Mouse (Mus musculus): ENCODE measurements around the gene Elob. TPM values are rescaled to one million over a fixed set of nuclear protein-coding genes. Genes with fewer than 3 reads are reported as not detected.
A peak's percentile ranks its signal among the peaks of the same experiment; 100 is the strongest.

Elob gene
- polyA plus RNA-seq, 1 experiment from 2014 or later, result 875 TPM

DNA sequence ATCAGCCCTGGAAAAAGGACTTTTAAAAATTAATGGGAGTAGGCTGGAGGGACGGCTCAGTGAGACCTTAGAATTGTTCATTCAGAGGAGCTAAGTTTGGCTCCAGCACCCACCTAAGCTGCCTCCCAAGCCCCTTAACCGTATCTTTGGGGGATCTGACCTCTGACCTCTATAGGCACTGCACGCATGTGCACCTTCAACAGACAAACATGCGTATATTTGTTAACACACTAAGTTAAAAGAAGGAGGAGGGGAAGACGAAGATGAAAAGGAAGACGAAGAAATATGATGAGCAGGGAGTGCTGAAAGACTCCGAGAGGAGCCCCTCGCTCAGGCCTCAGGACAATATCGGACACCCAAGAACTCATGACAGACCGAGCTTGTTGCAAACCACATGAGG lies 27.3 kb downstream of the Elob start:
- H3K9me3 ChIP-seq, result no peaks in the 10 kb centered on the region
- no peaks in the 10 kb centered on the region for H3K27me3 ChIP-seq (replicated peaks)
- H3K4me1 ChIP-seq, result peaks cover 25% of the 10 kb centered on the region
- no peak for ATAC-seq (ENCODE audit: extremely low read depth, insufficient number of reproducible peaks, low FRiP score, low TSS enrichment)
- WGBS, result 92% methylated on average over 10 of the region's 10 CpGs
- H3K27ac ChIP-seq (replicated peaks), result no peak overlapping the region
- H3K4me2 ChIP-seq, result no peak overlapping the region
- no peak overlapping the region for H3K9ac ChIP-seq
- no peak overlapping the region for H3K4me3 ChIP-seq
- H3K36me3 ChIP-seq, result 0 out of 2 replicates have a peak, but pooled peaks cover 3% of the 10 kb centered on the region

DNA sequence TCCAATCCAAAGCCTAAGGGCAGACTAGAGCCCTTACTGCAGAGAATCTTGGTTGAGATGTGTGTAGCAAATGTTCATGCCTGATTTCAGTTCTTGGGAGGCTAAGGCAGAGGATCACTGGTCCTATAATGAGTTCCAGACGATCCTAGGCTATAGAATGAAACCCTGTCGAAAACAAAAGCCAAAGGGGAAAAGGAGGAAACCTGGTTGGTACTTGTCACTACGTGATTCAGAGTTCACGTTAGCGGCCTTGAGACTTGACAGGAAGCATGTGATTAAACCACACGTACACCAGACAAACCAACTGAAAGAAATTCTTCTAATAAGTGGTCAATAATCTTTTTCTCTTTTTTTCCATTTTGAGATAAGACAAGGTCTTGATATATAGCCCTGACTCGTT lies 31.6 kb downstream of the Elob start:
- H3K9ac ChIP-seq, result no peak overlapping the region
- H3K9me3 ChIP-seq, result no peaks in the 10 kb centered on the region
- ATAC-seq (ENCODE audit: extremely low read depth, insufficient number of reproducible peaks, low FRiP score, low TSS enrichment), result no peak
- WGBS, result 57% methylated on average over 7 of the region's 7 CpGs
- no peaks in the 10 kb centered on the region for H3K27me3 ChIP-seq (replicated peaks)
- H3K36me3 ChIP-seq, result peaks cover 6% of the 10 kb centered on the region; the same call in 1 of the 2 replicates
- H3K4me1 ChIP-seq, result 0 out of 2 replicates have a peak, but pooled peaks cover 2% of the 10 kb centered on the region
- no peak overlapping the region for H3K4me2 ChIP-seq
- H3K4me3 ChIP-seq, result no peak overlapping the region
- H3K27ac ChIP-seq (replicated peaks), result no peak overlapping the region

DNA sequence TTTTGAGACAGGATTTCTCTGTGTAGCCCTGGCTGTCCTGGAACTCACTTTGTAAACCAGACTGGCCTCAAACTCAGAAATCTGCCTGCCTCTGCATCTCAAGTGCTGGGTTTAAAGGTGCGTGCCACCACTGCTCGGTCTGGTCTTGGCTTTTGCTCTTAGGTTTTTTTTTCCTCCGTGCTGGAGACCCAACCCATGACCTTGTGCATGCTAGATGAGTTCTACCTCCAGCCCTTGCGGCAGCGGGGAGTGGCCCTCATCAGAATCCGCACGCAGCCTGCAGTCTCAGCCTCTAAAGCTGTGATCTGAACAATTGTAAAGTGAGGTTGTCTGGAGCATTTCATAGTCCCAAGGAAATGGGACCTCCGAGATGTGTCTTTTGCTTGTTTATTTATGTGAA lies 33.6 kb downstream of the Elob start:
- 91% methylated on average over 8 of the region's 8 CpGs for WGBS
- Histone ChIP-seq H3K27ac (replicated peaks) (no peak overlapping the region), H3K4me1 (peaks cover 11% of the 10 kb centered on the region), H3K9me3 (no peaks in the 10 kb centered on the region), H3K9ac (no peak overlapping the region), H3K4me2 (no peak overlapping the region), H3K27me3 (replicated peaks) (no peaks in the 10 kb centered on the region), H3K4me3 (no peak overlapping the region), H3K36me3 (peaks cover 6% of the 10 kb centered on the region; the same call in 1 of the 2 replicates)
- no peak for ATAC-seq (ENCODE audit: extremely low read depth, insufficient number of reproducible peaks, low FRiP score, low TSS enrichment)

DNA sequence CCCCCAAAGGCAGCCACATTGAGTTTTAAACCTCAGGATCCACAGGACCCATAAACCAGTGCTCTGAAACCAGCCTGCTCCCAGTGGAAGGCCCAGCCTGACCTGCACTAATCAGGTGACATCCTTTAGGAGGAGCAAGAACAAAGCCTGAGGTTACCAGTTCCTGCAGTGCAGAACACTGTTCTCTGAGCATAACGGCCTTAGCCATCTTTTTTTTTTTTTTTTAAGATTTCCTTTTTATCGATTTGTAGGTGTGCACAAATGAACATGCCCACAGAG lies 37.9 kb downstream of the Elob start:
- peak overlapping the region; percentile 88 for H3K9ac ChIP-seq
- peak overlapping the region; percentile 90 for H3K27ac ChIP-seq (replicated peaks)
- H3K4me1 ChIP-seq, result peaks cover 25% of the 10 kb centered on the region
- H3K4me2 ChIP-seq, result peak overlapping the region; percentile 81
- no peak for ATAC-seq (ENCODE audit: extremely low read depth, insufficient number of reproducible peaks, low FRiP score, low TSS enrichment)
- no peaks in the 10 kb centered on the region for H3K9me3 ChIP-seq
- H3K4me3 ChIP-seq, result peak overlapping the region; percentile 60
- peaks cover 3% of the 10 kb centered on the region; the same call in 1 of the 2 replicates for H3K36me3 ChIP-seq
- no peaks in the 10 kb centered on the region for H3K27me3 ChIP-seq (replicated peaks)
- WGBS, result 63% methylated on average over 2 of the region's 2 CpGs

DNA sequence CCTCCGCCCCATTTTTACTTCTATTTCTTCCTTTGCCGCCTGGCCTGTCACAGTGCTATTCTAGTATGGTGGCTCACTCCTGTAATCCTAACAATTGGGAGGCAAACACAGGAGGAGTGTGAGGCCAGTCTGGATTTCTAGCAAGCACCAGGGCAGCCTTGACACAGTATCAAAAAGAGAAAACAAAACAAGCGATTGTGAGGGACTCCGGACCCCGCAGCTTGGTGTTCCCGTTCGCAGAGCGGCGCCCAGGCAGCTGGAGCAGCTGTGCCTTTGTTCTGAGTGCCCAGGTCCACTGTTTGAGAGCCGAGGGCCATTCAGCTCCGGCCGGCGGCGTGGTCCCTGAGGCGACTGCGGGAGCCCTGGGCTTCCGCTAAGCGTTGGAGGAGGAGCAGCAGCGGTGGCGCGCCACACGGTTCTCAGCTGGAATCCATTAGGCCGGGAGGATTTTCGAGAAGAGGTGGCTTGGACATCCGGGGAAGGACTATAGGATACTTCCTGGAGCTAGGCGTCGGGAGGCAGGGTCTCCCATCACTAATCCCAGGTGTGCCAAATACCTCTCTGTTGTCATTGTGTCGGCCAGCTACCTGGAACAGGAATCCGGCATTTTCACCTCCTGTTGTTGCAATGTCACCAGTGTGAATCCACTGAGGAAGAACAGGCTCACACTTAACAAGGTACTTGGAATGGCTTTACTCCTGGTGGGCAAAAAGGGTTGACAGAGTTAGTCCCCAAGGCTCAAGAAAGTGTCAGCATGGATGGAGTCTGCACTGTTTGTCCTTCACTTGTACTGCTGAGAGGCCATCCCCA lies 38.5 kb downstream of the Elob start, which contains the start of gene Srrm2:
Gene Srrm2, plus strand, starts transcription at position 264 of the 810 bp plus-strand sequence.
- 3% methylated on average over 29 of the region's 29 CpGs for WGBS
- no peaks in the 10 kb centered on the region for H3K27me3 ChIP-seq (replicated peaks)
- H3K27ac ChIP-seq (replicated peaks), result peak within 1 kb of the TSS; percentile 90
- H3K4me3 ChIP-seq, result peak within 1 kb of the TSS; percentile 60
- H3K4me2 ChIP-seq, result peak within 1 kb of the TSS; percentile 81
- peak; percentile 33; the same call in 1 of the 2 replicates for ATAC-seq (ENCODE audit: extremely low read depth, insufficient number of reproducible peaks, low FRiP score, low TSS enrichment)
- peaks cover 30% of the 10 kb centered on the region for H3K4me1 ChIP-seq
- H3K9me3 ChIP-seq, result no peaks in the 10 kb centered on the region
- H3K9ac ChIP-seq, result peak within 1 kb of the TSS; percentile 88
- peaks cover 3% of the 10 kb centered on the region; the same call in 1 of the 2 replicates for H3K36me3 ChIP-seq

DNA sequence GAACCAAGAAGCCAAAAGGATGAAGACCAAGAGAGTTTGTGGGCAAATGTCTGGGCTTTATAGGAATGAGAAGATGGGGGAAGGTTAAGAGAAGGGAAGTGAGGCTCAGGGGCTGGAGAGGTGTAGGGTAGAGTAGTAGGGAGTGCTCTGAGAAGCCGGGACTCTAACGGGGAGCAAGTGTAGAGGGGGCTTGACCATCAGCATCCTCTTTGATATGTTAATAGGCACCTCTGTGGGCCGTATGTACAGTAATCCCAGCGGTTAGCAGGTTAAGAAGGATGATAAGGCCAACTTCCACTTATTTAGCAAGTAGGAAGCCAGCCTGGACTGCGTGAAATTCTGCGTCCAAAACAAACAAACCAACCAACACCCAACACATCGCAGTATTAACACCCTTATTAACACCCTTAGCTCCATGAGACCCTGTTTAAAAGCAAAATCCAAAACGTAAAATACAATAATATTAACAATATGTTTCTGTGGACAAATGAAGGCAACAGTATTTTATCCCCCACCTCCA lies 39.1 kb downstream of the Elob start:
- peaks cover 3% of the 10 kb centered on the region; the same call in 1 of the 2 replicates for H3K36me3 ChIP-seq
- H3K4me1 ChIP-seq, result peaks cover 31% of the 10 kb centered on the region
- peak overlapping the region; percentile 90 for H3K27ac ChIP-seq (replicated peaks)
- WGBS, result 11% methylated on average over 8 of the region's 8 CpGs
- ATAC-seq (ENCODE audit: extremely low read depth, insufficient number of reproducible peaks, low FRiP score, low TSS enrichment), result no peak
- no peaks in the 10 kb centered on the region for H3K27me3 ChIP-seq (replicated peaks)
- H3K4me3 ChIP-seq, result peak overlapping the region; percentile 60
- peak overlapping the region; percentile 88 for H3K9ac ChIP-seq
- no peaks in the 10 kb centered on the region for H3K9me3 ChIP-seq
- H3K4me2 ChIP-seq, result peak overlapping the region; percentile 81

DNA sequence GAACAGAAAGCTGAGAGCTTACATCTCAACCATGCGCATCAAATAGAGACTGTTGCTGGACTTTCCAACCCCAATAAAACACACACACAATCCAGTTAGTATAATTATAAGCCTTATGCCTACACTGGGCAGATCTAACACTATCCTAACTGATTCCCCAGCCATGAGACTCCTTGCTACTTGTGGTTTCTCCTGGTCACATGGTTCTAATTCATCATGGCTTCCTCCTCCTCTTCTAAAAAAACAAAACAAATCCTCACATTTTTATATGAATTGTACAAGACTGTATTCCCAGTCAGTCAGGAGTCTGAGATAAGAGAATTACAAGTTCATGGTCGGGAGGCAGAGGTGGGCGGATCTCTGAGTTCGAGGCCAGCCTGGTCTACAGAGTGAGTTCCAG lies 40.0 kb downstream of the Elob start:
- WGBS, result 78% methylated on average over 4 of the region's 4 CpGs
- H3K4me3 ChIP-seq, result no peak overlapping the region
- no peak overlapping the region for H3K4me2 ChIP-seq
- H3K9ac ChIP-seq, result no peak overlapping the region
- H3K36me3 ChIP-seq, result peaks cover 3% of the 10 kb centered on the region; the same call in 1 of the 2 replicates
- no peak for ATAC-seq (ENCODE audit: extremely low read depth, insufficient number of reproducible peaks, low FRiP score, low TSS enrichment)
- H3K4me1 ChIP-seq, result peaks cover 31% of the 10 kb centered on the region
- no peaks in the 10 kb centered on the region for H3K9me3 ChIP-seq
- no peaks in the 10 kb centered on the region for H3K27me3 ChIP-seq (replicated peaks)
- H3K27ac ChIP-seq (replicated peaks), result no peak overlapping the region

DNA sequence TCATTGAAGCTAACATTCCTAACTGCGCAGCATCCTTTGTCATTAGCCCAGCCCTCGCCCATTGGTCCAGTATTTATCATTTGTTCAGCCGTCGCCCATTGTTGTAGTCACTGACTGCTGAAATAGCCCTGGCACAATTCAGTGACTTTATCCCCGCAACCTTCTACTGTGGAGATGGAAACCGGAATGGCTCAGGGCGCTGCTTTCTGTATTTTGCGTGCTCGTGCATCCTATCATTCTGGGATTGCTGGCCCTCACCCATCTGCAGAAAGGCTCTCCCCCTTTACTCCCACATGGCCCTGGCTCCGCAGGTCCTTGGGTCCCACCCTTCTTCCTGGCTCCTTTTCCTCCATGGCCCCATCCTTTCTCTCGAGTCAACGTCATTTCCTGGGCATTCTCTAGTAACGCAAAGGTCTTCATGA lies 42.4 kb downstream of the Elob start:
- H3K9ac ChIP-seq, result peak overlapping the region; percentile 85
- 18% methylated on average over 13 of the region's 13 CpGs for WGBS
- peak overlapping the region; percentile 65 for H3K4me3 ChIP-seq
- H3K4me2 ChIP-seq, result peak overlapping the region; percentile 93
- H3K27ac ChIP-seq (replicated peaks), result no peak overlapping the region
- H3K9me3 ChIP-seq, result no peaks in the 10 kb centered on the region
- no peaks in the 10 kb centered on the region for H3K36me3 ChIP-seq
- H3K4me1 ChIP-seq, result peaks cover 31% of the 10 kb centered on the region
- H3K27me3 ChIP-seq (replicated peaks), result no peaks in the 10 kb centered on the region
- ATAC-seq (ENCODE audit: extremely low read depth, insufficient number of reproducible peaks, low FRiP score, low TSS enrichment), result no peak

DNA sequence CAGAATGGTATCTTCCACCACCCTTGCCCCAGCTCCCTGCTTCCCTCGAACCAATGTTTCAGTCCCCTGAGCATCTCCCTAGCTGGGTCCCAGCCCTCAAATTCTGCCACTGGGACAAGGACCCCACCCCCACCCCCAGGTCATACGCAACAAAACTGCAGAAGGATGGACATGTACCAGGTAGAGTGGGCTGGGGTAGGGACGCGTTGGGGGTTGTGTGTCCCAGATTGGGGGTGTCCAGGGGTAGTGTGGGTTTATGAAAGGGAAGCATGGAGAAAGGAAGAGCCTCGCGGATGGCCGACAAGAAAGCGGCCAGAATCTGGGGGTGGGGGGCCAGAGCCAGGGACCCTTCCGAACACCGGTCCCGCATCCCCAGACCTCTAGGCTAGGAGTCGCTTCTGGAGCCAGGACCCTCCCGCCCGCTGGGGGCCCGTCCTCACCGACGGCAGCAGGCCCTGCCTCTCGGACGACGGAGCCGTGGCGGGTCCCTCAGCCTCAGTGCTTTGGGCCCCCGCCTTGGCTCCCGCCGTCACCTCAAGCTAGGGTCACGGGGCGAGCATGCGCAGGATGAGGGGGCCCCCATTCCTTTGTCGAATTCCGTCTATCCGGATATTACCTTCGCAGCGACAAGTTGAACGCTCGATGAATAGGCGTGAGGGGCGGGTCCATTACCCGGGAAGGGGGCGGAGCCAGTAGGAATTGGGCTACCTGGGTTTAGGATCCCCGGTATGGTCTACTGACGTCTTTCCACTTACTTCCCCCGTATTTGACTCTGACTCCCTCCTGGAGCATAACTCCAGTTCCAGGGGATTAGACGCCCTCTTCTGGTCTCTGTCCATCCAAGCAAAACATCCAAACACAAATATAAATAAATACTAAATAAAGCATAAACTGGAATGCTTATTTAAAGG lies 43.1 kb downstream of the Elob start, which contains the start of gene Flywch2:
Gene Flywch2, minus strand, starts transcription at position 521 of the 911 bp plus-strand sequence.
- ATAC-seq (ENCODE audit: extremely low read depth, insufficient number of reproducible peaks, low FRiP score, low TSS enrichment), result 0 out of 2 replicates have a peak, but pooled peaks have one; percentile 30
- Histone ChIP-seq H3K4me3 (peak within 1 kb of the TSS; percentile 65), H3K9me3 (no peaks in the 10 kb centered on the region), H3K27me3 (replicated peaks) (no peaks in the 10 kb centered on the region), H3K4me2 (peak within 1 kb of the TSS; percentile 93), H3K36me3 (no peaks in the 10 kb centered on the region), H3K27ac (replicated peaks) (no peak within 1 kb of the TSS), H3K9ac (peak within 1 kb of the TSS; percentile 85), H3K4me1 (peaks cover 25% of the 10 kb centered on the region)
- 2% methylated on average over 43 of the region's 43 CpGs for WGBS

DNA sequence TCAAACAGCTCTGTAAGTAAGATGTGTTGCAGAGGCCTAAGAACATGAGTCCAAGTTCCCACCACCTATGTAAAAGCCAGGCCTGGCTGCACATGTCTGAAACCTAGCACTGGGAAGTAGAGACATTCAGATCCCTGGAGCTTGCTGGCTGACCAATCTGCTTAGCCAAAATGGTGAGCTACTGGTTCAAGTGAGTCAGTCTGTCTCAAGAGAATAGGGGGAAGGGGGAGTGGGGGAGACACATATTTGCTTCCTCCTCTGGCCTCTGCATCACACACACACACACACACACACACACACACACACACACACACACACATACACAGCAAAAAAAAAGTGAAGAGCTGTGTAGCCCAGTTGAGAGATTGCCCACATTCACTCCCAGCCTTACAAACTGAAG lies 45.6 kb downstream of the Elob start:
- peaks cover 11% of the 10 kb centered on the region for H3K4me1 ChIP-seq
- no peaks in the 10 kb centered on the region for H3K27me3 ChIP-seq (replicated peaks)
- H3K9ac ChIP-seq, result no peak overlapping the region
- no peak overlapping the region for H3K4me3 ChIP-seq
- ATAC-seq (ENCODE audit: extremely low read depth, insufficient number of reproducible peaks, low FRiP score, low TSS enrichment), result no peak
- H3K36me3 ChIP-seq, result no peaks in the 10 kb centered on the region
- no peak overlapping the region for H3K4me2 ChIP-seq
- H3K27ac ChIP-seq (replicated peaks), result no peak overlapping the region
- H3K9me3 ChIP-seq, result no peaks in the 10 kb centered on the region

DNA sequence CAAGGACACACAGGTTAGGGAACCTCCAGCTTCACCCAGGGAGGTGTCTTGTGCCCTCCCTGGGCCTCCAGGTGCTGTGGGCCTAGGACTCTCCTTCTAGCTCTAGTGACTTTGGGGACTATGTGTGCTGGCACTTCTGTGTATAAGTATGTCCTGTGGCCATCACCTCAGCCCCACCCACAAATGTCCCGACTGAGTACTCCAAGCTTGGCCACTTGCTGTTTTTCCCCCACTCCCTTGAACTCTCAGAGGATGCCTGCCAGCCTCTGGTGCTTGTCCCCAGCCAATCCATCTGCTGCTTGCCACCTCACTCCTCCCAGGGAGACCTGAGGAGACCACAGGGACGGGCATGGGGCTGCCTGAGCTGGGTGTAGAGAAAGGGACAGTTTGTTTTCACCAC lies 50.5 kb downstream of the Elob start:
- ATAC-seq (ENCODE audit: extremely low read depth, insufficient number of reproducible peaks, low FRiP score, low TSS enrichment), result no peak
- H3K9ac ChIP-seq, result no peak overlapping the region
- H3K27ac ChIP-seq (replicated peaks), result no peak overlapping the region
- H3K9me3 ChIP-seq, result no peaks in the 10 kb centered on the region
- WGBS, result 37% methylated on average over 2 of the region's 2 CpGs
- no peaks in the 10 kb centered on the region for H3K36me3 ChIP-seq
- no peak overlapping the region for H3K4me3 ChIP-seq
- H3K4me2 ChIP-seq, result no peak overlapping the region
- no peaks in the 10 kb centered on the region for H3K4me1 ChIP-seq
- H3K27me3 ChIP-seq (replicated peaks), result no peaks in the 10 kb centered on the region
